Mouse (Mus musculus) hindbrain, embryonic 13.5 days (tissue): Measurements from ENCODE around the gene Pcbp2. TPM values are rescaled to one million over a fixed set of nuclear protein-coding genes. Genes with fewer than 3 reads are reported as not detected.
A peak's percentile ranks its signal among the peaks of the same experiment; 100 is the strongest.

Experiments
- ATAC-seq: fragments of 200-750 bp; cut with Nextera tagmentation; 2 replicates; pipeline ENCODE4 v1.8.0; 2017; ENCODE audit warnings: moderate TSS enrichment; ENCODE audit not compliant: low FRiP score
- H3K27ac ChIP-seq: fragments of 300-500 bp; sonication (generic); 2 replicates; pipeline ENCODE4 v1.5.1; 2015; ENCODE audit warnings: inconsistent platforms, mild to moderate bottlenecking, moderate library complexity
- H3K27me3 ChIP-seq: fragments of 300-500 bp; sonication (generic); 2 replicates; pipeline ENCODE4 v1.6.1; 2015; ENCODE audit warnings: mild to moderate bottlenecking, inconsistent platforms
- H3K36me3 ChIP-seq: fragments of 300-500 bp; sonication (generic); 2 replicates; pipeline ENCODE4 v1.6.1; 2015; ENCODE audit warnings: mild to moderate bottlenecking, inconsistent platforms
- H3K4me1 ChIP-seq: fragments of 300-500 bp; sonication (generic); replicated peaks from 2 replicates; pipeline ENCODE4 v1.6.1; 2015; ENCODE audit warnings: inconsistent platforms
- H3K4me2 ChIP-seq: fragments of 300-500 bp; sonication (generic); 2 replicates; pipeline ENCODE4 v1.6.1; 2015; ENCODE audit warnings: inconsistent platforms, mild to moderate bottlenecking, moderate library complexity
- H3K4me3 ChIP-seq: fragments of 300-500 bp; sonication (generic); 2 replicates; pipeline ENCODE4 v1.5.1; 2015; ENCODE audit warnings: mild to moderate bottlenecking, inconsistent platforms
- H3K9ac ChIP-seq: fragments of 300-500 bp; sonication (generic); 2 replicates; pipeline ENCODE4 v1.6.1; 2015; ENCODE audit warnings: mild to moderate bottlenecking, inconsistent platforms
- H3K9me3 ChIP-seq: fragments of 300-500 bp; sonication (generic); 2 replicates; pipeline ENCODE4 v1.6.1; 2016; ENCODE audit warnings: inconsistent platforms
- WGBS: fragments of 180-500 bp; shearing (Covaris S2); methylation state at CpG from one replicate; pipeline ENCODE4 v1.1.7; 2015; 5-methylcytosine and 5-hydroxymethylcytosine counted together
- polyA plus RNA-seq: library from polyadenylated mRNA; unstranded; fragments of >200 nt; fragmentation: Nextera tagmentation; extraction: Ambion mirVana; gene quantifications from 2 replicates; pipeline ENCODE4 v1.2.1, GENCODE M21; 2015

The Pcbp2 gene
- polyA plus RNA-seq, 1 experiment from 2014 or later, result 148 TPM

- peak; percentile 95 for ATAC-seq
- Histone ChIP-seq H3K9ac (peak overlapping the region; percentile 81), H3K4me3 (peak overlapping the region; percentile 62), H3K4me2 (peak overlapping the region; percentile 80), H3K27ac (peak overlapping the region; percentile 92), H3K9me3 (no peaks in the 10 kb centered on the region), H3K27me3 (no peaks in the 10 kb centered on the region), H3K36me3 (peaks cover 12% of the 10 kb centered on the region), H3K4me1 (peaks cover 75% of the 10 kb centered on the region)
- 4% methylated on average over 34 of the region's 34 CpGs for WGBS
Measured at GRCm38 (mm10) chr15:102510590-102511284, 40.4 kb downstream of the Pcbp2 start.

GRCm38 (mm10) chr15:102511285-102511833 lies 41.0 kb downstream of the Pcbp2 start:
- peak overlapping the region; percentile 81 for H3K9ac ChIP-seq
- peaks cover 81% of the 10 kb centered on the region for H3K4me1 ChIP-seq
- H3K27me3 ChIP-seq, result no peaks in the 10 kb centered on the region
- H3K27ac ChIP-seq, result peak overlapping the region; percentile 92
- peak; percentile 9; the same call in 1 of the 2 replicates for ATAC-seq
- peak overlapping the region; percentile 80 for H3K4me2 ChIP-seq
- H3K36me3 ChIP-seq, result peaks cover 12% of the 10 kb centered on the region
- H3K4me3 ChIP-seq, result peak overlapping the region; percentile 62
- no peaks in the 10 kb centered on the region for H3K9me3 ChIP-seq
- WGBS, result 4% methylated on average over 6 of the region's 6 CpGs

- Histone ChIP-seq H3K36me3 (peaks cover 12% of the 10 kb centered on the region), H3K4me2 (peak overlapping the region; percentile 80), H3K27ac (peak overlapping the region; percentile 92), H3K9me3 (no peaks in the 10 kb centered on the region), H3K4me3 (peak overlapping the region; percentile 62; the same call in 1 of the 2 replicates), H3K4me1 (peaks cover 74% of the 10 kb centered on the region), H3K9ac (peak overlapping the region; percentile 81), H3K27me3 (no peaks in the 10 kb centered on the region)
- whole genome bisulfite sequencing, result 20% methylated on average over 5 of the region's 5 CpGs
- no peak for ATAC-seq
Measured at GRCm38 (mm10) chr15:102512010-102512409, 41.7 kb downstream of the Pcbp2 start.

DNA sequence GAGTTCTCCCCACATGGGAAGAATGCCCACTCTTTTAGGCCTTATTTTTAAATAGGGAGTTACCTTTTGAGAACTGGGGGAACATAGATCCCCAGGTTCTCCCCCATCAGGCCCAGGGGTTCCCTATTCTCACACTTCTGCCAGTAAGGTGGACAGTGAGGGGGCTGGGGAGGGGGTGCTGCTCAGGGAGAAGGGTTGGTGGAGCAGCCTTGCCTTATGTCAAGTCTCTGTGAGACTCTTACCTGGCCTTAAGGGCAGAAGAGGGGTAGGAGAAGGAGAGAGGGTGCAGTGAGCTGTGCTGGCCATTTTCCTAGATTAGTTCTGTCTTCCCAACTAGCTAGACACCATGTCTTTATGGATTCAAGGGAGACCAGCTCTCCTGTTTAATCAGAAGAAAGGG lies 42.1 kb downstream of the Pcbp2 start:
- no peak overlapping the region for H3K4me3 ChIP-seq
- H3K27me3 ChIP-seq, result no peaks in the 10 kb centered on the region
- ATAC-seq, result no peak
- peak overlapping the region; percentile 80 for H3K4me2 ChIP-seq
- peak overlapping the region; percentile 92 for H3K27ac ChIP-seq
- H3K4me1 ChIP-seq, result peaks cover 74% of the 10 kb centered on the region
- no peaks in the 10 kb centered on the region for H3K9me3 ChIP-seq
- peak overlapping the region; percentile 81 for H3K9ac ChIP-seq
- H3K36me3 ChIP-seq, result peaks cover 10% of the 10 kb centered on the region

GRCm38 (mm10) chr15:102513004-102513403 lies 42.7 kb downstream of the Pcbp2 start:
- 76% methylated on average over 3 of the region's 3 CpGs for WGBS
- Histone ChIP-seq H3K4me2 (no peak overlapping the region), H3K9me3 (no peaks in the 10 kb centered on the region), H3K27me3 (no peaks in the 10 kb centered on the region), H3K36me3 (peaks cover 5% of the 10 kb centered on the region; the same call in 1 of the 2 replicates), H3K4me3 (no peak overlapping the region), H3K27ac (peak overlapping the region; percentile 92), H3K9ac (peak overlapping the region; percentile 43; the same call in 1 of the 2 replicates), H3K4me1 (peaks cover 74% of the 10 kb centered on the region)
- no peak for ATAC-seq

DNA sequence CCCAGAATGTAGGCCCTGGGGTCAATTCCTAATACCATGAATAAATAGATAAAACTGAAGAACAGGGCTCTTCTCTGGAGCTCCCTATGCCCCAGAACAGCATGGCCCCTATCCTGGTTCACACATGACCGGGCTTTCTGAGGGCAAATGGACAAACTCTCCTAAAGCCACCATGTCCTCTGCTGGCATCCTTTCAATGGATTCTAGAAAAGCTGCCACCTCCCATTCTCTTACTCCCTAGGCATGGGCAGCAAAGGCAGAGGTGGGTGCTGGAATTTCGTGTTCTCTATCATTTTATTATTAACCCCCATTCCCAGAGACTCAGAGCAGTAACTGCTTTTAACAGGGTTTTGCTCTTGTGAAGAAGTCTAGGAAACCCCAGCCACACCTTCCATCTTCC lies 44.9 kb downstream of the Pcbp2 start:
- Histone ChIP-seq H3K36me3 (no peaks in the 10 kb centered on the region), H3K9ac (peak overlapping the region; percentile 89), H3K27me3 (no peaks in the 10 kb centered on the region), H3K4me2 (peak overlapping the region; percentile 75), H3K4me3 (peak overlapping the region; percentile 71), H3K27ac (0 out of 2 replicates have a peak overlapping the region, but pooled peaks have one; percentile 99), H3K9me3 (no peaks in the 10 kb centered on the region), H3K4me1 (peaks cover 70% of the 10 kb centered on the region)
- WGBS, result 89% methylated on average over 2 of the region's 2 CpGs
- no peak for ATAC-seq

DNA sequence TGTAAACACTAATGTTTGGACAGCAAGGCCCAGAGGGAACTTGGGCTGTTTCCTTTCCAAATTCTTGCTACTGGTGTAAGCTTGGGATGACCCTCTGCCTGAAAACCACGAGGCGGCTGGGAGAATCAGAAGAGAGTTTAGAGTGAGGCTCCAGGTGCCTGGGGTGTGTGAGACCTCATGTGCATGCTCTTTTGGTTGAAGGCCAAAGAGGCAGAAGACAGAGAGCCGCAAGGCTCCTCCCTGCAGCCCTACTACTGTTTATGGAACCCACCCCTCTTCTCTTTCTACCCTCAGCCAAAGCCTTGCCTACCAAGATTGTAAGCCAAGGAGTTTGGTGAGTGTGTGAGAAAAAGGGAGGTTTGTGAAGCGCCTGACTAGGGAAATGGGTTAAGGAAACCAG lies 45.5 kb downstream of the Pcbp2 start:
- H3K4me1 ChIP-seq, result peaks cover 73% of the 10 kb centered on the region
- peaks cover under 1% of the 10 kb centered on the region; the same call in 1 of the 2 replicates for H3K36me3 ChIP-seq
- H3K9me3 ChIP-seq, result no peaks in the 10 kb centered on the region
- ATAC-seq, result no peak
- peak overlapping the region; percentile 89 for H3K9ac ChIP-seq
- peak overlapping the region; percentile 99 for H3K27ac ChIP-seq
- 48% methylated on average over 4 of the region's 4 CpGs for WGBS
- H3K4me2 ChIP-seq, result peak overlapping the region; percentile 75
- H3K27me3 ChIP-seq, result no peaks in the 10 kb centered on the region
- H3K4me3 ChIP-seq, result peak overlapping the region; percentile 71

DNA sequence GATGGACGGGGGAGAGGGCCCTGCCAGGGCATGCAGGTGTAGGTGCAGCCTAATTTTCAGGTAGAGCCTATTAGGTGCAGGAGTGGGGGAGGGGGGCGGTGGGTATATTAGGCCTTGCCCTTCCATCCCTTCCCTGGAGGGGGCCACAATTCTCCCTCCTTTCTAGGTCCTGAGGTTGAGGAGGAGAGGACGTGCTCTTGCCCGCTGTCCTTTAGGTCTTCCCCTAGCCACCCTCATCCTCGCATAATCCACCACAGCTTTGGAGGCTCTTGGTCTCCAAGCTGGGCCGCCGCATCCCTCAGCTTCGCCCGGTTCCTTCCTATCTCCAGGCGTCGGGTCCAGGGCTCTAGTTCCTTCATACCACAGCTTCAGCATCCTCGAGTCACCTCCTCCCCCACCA lies 46.0 kb downstream of the Pcbp2 start:
- H3K27ac ChIP-seq, result peak overlapping the region; percentile 99
- no peak; the same call in 1 of the 2 replicates for ATAC-seq
- H3K4me1 ChIP-seq, result peaks cover 68% of the 10 kb centered on the region
- peaks cover 6% of the 10 kb centered on the region; the same call in 1 of the 2 replicates for H3K36me3 ChIP-seq
- no peaks in the 10 kb centered on the region for H3K9me3 ChIP-seq
- H3K4me3 ChIP-seq, result peak overlapping the region; percentile 71
- H3K27me3 ChIP-seq, result no peaks in the 10 kb centered on the region
- H3K9ac ChIP-seq, result peak overlapping the region; percentile 89
- peak overlapping the region; percentile 75 for H3K4me2 ChIP-seq
- 3% methylated on average over 12 of the region's 12 CpGs for WGBS

GRCm38 (mm10) chr15:102516728-102517404 lies 46.5 kb downstream of the Pcbp2 start, which contains the start of gene Map3k12:
TSS of gene Map3k12 (minus strand) at chr15:102517064.
- H3K4me3 ChIP-seq, result peak within 1 kb of the TSS; percentile 71
- H3K36me3 ChIP-seq, result peaks cover 11% of the 10 kb centered on the region
- no peaks in the 10 kb centered on the region for H3K27me3 ChIP-seq
- H3K9me3 ChIP-seq, result no peaks in the 10 kb centered on the region
- peak within 1 kb of the TSS; percentile 89 for H3K9ac ChIP-seq
- peak within 1 kb of the TSS; percentile 75 for H3K4me2 ChIP-seq
- peak; percentile 10 for ATAC-seq
- under 1% methylated on average over 41 of the region's 43 CpGs for WGBS
- peaks cover 62% of the 10 kb centered on the region for H3K4me1 ChIP-seq
- H3K27ac ChIP-seq, result peak within 1 kb of the TSS; percentile 99

DNA sequence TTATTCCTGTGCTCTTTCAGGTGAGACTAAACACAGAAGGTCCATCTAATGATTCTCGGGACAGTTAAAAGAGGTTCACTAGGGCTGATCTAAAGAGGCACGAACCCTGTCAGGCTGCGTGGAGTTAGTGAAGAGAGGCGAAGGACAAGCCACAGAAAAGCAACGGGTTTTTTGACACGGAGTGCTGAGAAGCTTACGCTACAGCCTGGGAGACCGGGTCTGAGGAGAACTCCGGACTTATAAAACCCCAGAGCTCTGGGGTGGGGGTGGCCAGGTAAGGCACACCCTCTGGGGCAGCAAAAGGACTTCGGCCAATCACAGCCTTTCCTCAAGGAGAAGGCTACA lies 47.3 kb downstream of the Pcbp2 start:
- Histone ChIP-seq H3K4me3 (peak overlapping the region; percentile 71), H3K4me2 (peak overlapping the region; percentile 75), H3K9ac (peak overlapping the region; percentile 89), H3K4me1 (peaks cover 54% of the 10 kb centered on the region), H3K36me3 (peaks cover 19% of the 10 kb centered on the region), H3K9me3 (no peaks in the 10 kb centered on the region), H3K27ac (peak overlapping the region; percentile 99), H3K27me3 (no peaks in the 10 kb centered on the region)
- no peak for ATAC-seq
- 0% methylated on average over 10 of the region's 10 CpGs for WGBS

DNA sequence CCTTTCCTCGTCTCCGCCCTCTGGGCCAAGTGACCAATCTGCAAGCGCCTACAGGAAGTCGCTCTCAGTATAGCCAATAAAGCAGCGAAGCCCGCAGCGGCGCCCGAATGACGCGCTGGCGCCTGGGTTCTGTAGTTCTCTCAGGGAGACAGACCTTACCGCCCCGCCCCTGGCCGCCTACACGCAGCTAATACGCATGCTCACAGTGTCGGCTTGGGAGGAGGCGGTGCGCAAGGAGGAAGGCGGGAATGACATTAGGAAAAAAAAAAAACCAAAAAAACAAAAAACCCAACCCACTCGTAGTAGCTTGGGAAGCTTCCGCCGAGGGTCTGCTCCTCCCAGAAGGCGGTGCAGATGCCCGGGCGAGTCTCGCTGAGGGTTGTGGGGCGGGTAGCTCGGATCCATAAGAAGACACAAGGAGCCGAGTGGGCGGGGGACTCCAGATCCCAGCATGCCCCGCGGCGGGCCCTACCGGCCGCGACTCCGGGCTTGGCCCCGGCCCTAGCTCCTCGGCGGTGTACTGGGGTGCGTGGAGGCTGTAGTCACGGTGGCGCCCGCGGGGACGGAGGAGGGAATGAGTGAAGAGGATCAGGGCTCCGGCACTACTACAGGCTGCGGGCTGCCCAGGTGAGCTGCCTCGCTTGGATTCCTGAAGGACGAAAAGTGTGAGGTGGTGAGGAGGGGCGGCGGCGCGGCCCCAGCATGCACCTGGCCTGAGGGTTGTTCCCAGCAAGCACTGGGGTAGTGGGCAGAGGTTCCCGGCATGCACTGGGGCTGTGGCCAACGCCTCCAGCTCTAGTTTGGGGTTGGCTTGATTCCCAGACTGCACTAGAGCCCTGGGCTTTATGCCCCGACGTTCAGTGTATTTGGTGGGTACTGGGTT lies 47.9 kb downstream of the Pcbp2 start, which contains the start of gene Tarbp2:
Tarbp2 (plus strand) TSS at position 217 of the 883 bp plus-strand sequence.
- H3K36me3 ChIP-seq, result peaks cover 24% of the 10 kb centered on the region
- H3K4me1 ChIP-seq, result peaks cover 48% of the 10 kb centered on the region
- under 1% methylated on average over 60 of the region's 60 CpGs for WGBS
- H3K9ac ChIP-seq, result peak within 1 kb of the TSS; percentile 89
- H3K4me3 ChIP-seq, result peak within 1 kb of the TSS; percentile 71
- H3K27me3 ChIP-seq, result no peaks in the 10 kb centered on the region
- ATAC-seq, result peak; percentile 92
- no peaks in the 10 kb centered on the region for H3K9me3 ChIP-seq
- peak within 1 kb of the TSS; percentile 75 for H3K4me2 ChIP-seq
- H3K27ac ChIP-seq, result peak within 1 kb of the TSS; percentile 99
